Mouse (Mus musculus): ENCODE results near the gene Hist1h1b. TPM values are rescaled to one million over a fixed set of nuclear protein-coding genes. Genes with fewer than 3 reads are reported as not detected.
"Not testable (repeated sequence)": the region's sequence is repeated elsewhere in the genome, so short reads cannot be mapped to it uniquely, and the experiment has no call there.

Gene Hist1h1b
- polyA plus RNA-seq, 2 experiments, result 8.2 to 19.7 TPM

DNA sequence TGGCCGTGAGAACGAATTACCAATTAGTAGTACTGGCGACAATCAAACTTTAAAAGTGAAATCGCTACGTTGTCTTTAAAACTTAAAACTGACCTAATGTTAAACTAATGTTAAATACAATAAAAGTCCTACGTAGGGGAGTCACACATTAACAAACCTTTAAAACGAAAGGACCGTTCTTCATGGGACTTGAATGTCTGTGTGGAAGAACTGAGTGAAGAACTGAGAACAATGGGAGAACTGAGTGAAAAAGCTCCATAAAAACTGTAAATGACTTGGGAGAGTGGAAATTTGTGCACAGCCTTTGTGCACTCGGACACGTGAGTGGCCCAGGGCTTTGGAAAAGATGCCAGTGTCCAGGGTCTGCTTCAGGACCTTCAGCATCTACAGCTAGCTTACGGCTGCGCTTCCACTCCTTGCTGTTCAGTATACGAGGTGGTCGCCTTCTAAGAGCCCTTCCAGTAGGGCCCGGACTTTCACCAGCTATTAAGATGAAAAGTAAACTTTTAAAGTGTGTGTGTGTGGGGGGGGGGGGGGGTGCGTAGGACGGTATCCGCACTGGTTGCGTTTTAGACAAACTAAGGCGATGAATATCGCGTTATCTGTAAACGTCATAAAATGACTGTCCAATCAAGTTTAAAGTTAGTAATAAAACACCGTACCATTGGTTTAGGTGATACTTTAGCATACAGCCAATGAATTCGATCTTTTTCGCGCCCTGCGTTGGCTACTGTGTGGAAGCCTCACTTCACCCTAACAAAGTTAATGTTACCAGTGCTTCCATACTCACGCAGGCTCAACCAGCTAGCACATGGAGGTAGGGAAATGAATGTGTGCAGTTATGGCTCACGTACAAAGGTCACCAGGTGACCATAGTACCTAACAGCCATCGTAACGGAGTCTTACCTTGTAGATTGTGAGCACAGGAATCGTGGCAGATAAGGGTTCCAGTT is 1.3 kb downstream of the Hist1h1b start:
- Histone ChIP-seq H3K36me3 (replicated peaks; ENCODE audit: control insufficient read depth, insufficient read depth, low read depth) (no peaks in the 10 kb centered on the region), H3K9ac (replicated peaks) (peak overlapping the region; percentile 98), H3K9me3 (ENCODE audit: control insufficient read depth, low read length) (no peaks in the 10 kb centered on the region), H3K4me1 (replicated peaks; ENCODE audit: control insufficient read depth in 2 of 2, insufficient read depth in 2 of 2, low read length in 1 of 2) (peaks cover 21 to 25% of the 10 kb centered on the region in 2 experiments), H3K27me3 (ENCODE audit: control insufficient read depth, insufficient read depth, low read length) (no peaks in the 10 kb centered on the region), H3K27ac (peak overlapping the region; percentile 97), H3K4me3 (ENCODE audit: insufficient read depth in 1 of 2, low read depth in 2 of 2, low read length in 2 of 2) (peak overlapping the region; percentile 72 to 93), H3K4me2 (ENCODE audit: low read depth) (peak overlapping the region; percentile 90)
- ATAC-seq (ENCODE audit: insufficient read depth), result peak; percentile 65
- TF ChIP-seq EP300 (IDR thresholded peaks at IDR 0.05; ENCODE audit: low read depth) (no peak; the same call in none of the 2 replicates), CTCF (IDR thresholded peaks at IDR 0.05; ENCODE audit: low read depth) (no peak)
- peak; percentile 88 to 92 (median 91) for DNase-seq (ENCODE audit: low read depth in 3 of 3, low spot score in 3 of 3)
- WGBS (ENCODE audit: insufficient replicate concordance), result 4% methylated on average over 33 of the region's 33 CpGs

DNA sequence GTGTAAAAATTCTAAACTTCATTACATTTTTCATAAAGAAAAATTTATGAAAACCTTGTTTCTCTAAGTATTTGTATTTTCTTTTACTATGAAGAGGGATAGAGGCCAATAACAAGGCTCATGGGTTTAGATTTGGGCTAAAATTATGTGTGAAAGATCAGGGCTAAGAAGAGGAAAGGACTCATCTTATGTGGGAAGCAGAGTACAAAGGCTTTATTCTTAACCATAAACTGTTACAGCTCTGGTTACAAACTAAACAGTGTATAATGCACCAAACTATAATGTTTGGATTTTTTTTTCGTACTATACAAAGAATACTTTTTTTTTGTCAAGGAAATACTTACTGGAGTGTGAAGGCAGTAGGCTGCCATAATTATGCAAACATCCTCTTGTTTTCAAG is 24.7 kb downstream of the Hist1h1b start:
- Histone ChIP-seq H3K9me3 (ENCODE audit: control insufficient read depth, low read length) (no peaks in the 10 kb centered on the region), H3K4me2 (ENCODE audit: low read depth) (peak overlapping the region; percentile 79), H3K4me1 (replicated peaks; ENCODE audit: control insufficient read depth in 2 of 2, insufficient read depth in 2 of 2, low read length in 1 of 2) (peaks cover 9 to 12% of the 10 kb centered on the region in 2 experiments), H3K4me3 (ENCODE audit: insufficient read depth in 1 of 2, low read depth in 2 of 2, low read length in 2 of 2) (peak overlapping the region; percentile 21 to 62; a peak in 3 of 4 replicates), H3K27me3 (ENCODE audit: control insufficient read depth, insufficient read depth, low read length) (no peaks in the 10 kb centered on the region), H3K9ac (replicated peaks) (peak overlapping the region; percentile 85), H3K36me3 (replicated peaks; ENCODE audit: control insufficient read depth, insufficient read depth, low read depth) (no peaks in the 10 kb centered on the region), H3K27ac (peak overlapping the region; percentile 99)
- WGBS (ENCODE audit: insufficient replicate concordance), result 61% methylated on average over 1 of the region's 1 CpGs
- DNase-seq (ENCODE audit: low read depth in 3 of 3, low spot score in 3 of 3), result no peak
- TF ChIP-seq EP300 (IDR thresholded peaks at IDR 0.05; ENCODE audit: low read depth) (no peak), CTCF (IDR thresholded peaks at IDR 0.05; ENCODE audit: low read depth) (no peak)
- no peak for ATAC-seq (ENCODE audit: insufficient read depth)

DNA sequence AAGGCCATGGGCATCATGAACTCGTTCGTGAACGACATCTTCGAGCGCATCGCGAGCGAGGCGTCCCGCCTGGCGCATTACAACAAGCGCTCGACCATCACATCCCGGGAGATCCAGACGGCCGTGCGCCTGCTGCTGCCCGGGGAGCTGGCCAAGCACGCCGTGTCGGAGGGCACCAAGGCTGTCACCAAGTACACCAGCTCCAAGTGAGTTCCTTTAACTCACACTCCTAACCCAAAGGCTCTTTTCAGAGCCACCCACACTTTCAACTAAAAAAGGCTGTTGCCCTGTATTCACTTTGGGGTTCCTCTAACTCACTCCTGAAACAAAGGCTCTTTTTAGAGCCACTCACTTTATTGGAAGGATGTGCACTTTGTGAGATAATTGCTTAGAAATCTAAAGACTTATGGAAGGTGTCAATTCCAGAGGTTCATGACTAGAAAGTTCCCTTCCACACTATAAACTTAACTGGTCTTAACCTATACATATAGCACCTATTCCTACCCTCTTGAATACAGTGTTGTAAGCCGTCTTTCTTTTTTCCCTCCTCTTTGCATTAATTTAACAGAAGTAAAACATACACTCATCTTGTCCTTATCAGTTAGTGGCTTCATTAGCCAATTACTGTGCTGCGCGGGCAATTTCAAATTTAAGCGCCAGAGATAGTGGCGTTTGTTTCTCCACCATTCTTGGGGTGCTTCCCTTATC is 26.0 kb downstream of the Hist1h1b start:
- not testable (repeated sequence) for H3K9me3 ChIP-seq (ENCODE audit: control insufficient read depth, low read length); H3K36me3 ChIP-seq (replicated peaks; ENCODE audit: control insufficient read depth, insufficient read depth, low read depth); H3K27me3 ChIP-seq (ENCODE audit: control insufficient read depth, insufficient read depth, low read length)
- Histone ChIP-seq H3K4me2 (ENCODE audit: low read depth) (peak overlapping the region; percentile 79), H3K27ac (peak overlapping the region; percentile 99), H3K9ac (replicated peaks) (peak overlapping the region; percentile 90), H3K4me3 (ENCODE audit: insufficient read depth in 1 of 2, low read depth in 2 of 2, low read length in 2 of 2) (peak overlapping the region; percentile 55 to 62), H3K4me1 (replicated peaks; ENCODE audit: control insufficient read depth in 2 of 2, insufficient read depth in 2 of 2, low read length in 1 of 2) (peaks cover 9 to 12% of the 10 kb centered on the region in 2 experiments)
- 0% methylated on average over 24 of the region's 26 CpGs for WGBS (ENCODE audit: insufficient replicate concordance)
- ATAC-seq (ENCODE audit: insufficient read depth), result peak; percentile 29
- peak; percentile 65 for TF ChIP-seq EP300 (IDR thresholded peaks at IDR 0.05; ENCODE audit: low read depth)
- peak; percentile 83 to 90 (median 85) for DNase-seq (ENCODE audit: low read depth in 3 of 3, low spot score in 3 of 3)

DNA sequence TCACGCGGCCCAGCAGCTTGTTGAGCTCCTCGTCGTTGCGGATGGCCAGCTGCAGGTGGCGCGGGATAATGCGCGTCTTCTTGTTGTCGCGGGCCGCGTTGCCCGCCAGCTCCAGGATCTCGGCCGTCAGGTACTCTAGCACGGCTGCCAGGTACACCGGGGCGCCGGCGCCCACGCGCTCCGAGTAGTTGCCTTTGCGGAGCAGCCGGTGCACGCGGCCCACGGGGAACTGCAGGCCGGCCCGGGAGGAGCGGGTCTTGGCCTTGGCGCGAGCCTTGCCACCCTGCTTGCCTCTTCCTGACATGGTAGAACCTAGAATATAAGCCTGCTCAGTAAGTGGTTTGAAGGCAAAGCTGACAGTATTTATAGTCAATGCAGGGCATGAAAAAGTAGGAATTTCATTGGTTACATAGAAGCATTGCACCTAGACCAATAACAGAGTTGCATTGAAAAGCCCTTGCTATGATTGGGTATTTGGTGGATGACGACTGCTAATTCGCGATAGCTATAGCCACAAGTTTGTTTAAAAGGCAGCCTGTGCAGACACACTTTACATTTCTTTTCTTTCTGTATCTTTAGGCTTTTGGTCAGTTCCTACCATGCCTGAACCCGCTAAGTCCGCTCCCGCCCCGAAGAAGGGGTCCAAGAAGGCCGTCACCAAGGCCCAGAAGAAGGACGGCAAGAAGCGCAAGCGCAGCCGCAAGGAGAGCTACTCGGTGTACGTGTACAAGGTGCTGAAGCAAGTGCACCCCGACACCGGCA is 26.7 kb downstream of the Hist1h1b start, which contains the start of the genes Hist1h2ak and Hist1h2bn:
TSS of gene Hist1h2ak (minus strand) at position 304 of the 762 bp plus-strand sequence.
TSS of gene Hist1h2bn (plus strand) at position 600 of the 762 bp plus-strand sequence.
- H3K27ac ChIP-seq, result peak within 1 kb of the TSS; percentile 99
- H3K9me3 ChIP-seq (ENCODE audit: control insufficient read depth, low read length); H3K36me3 ChIP-seq (replicated peaks; ENCODE audit: control insufficient read depth, insufficient read depth, low read depth); H3K27me3 ChIP-seq (ENCODE audit: control insufficient read depth, insufficient read depth, low read length): not testable (repeated sequence)
- H3K4me2 ChIP-seq (ENCODE audit: low read depth), result peak within 1 kb of the TSS; percentile 79
- peak; percentile 97 for DNase-seq (ENCODE audit: low read depth in 3 of 3, low spot score in 3 of 3)
- peaks cover 9 to 12% of the 10 kb centered on the region in 2 experiments for H3K4me1 ChIP-seq (replicated peaks; ENCODE audit: control insufficient read depth in 2 of 2, insufficient read depth in 2 of 2, low read length in 1 of 2)
- peak; percentile 82 for ATAC-seq (ENCODE audit: insufficient read depth)
- WGBS (ENCODE audit: insufficient replicate concordance), result under 1% methylated on average over 38 of the region's 50 CpGs
- peak within 1 kb of the TSS; percentile 62 to 66 for H3K4me3 ChIP-seq (ENCODE audit: insufficient read depth in 1 of 2, low read depth in 2 of 2, low read length in 2 of 2)
- H3K9ac ChIP-seq (replicated peaks), result peak within 1 kb of the TSS; percentile 96
- TF ChIP-seq EP300 (IDR thresholded peaks at IDR 0.05; ENCODE audit: low read depth), result peak; percentile 75
- TF ChIP-seq CTCF (IDR thresholded peaks at IDR 0.05; ENCODE audit: low read depth), result peak; percentile 58; the same call in 1 of the 2 replicates
